Mouse (Mus musculus) CD4-positive helper T cell, adult 2 months (primary cell): Measurements from ENCODE around the gene Ppp2r3d.

Source experiments
- DNase-seq: peaks from one replicate; pipeline ENCODE4 v3.0.0-alpha.2; 2012; ENCODE audit warnings: low read depth, missing footprints, low spot score

Gene Ppp2r3d

GRCm38 (mm10) chr9:124412921-124413320, 63.8 kb downstream of the Ppp2r3d start:
- DNase-seq: peak; percentile 56

DNA sequence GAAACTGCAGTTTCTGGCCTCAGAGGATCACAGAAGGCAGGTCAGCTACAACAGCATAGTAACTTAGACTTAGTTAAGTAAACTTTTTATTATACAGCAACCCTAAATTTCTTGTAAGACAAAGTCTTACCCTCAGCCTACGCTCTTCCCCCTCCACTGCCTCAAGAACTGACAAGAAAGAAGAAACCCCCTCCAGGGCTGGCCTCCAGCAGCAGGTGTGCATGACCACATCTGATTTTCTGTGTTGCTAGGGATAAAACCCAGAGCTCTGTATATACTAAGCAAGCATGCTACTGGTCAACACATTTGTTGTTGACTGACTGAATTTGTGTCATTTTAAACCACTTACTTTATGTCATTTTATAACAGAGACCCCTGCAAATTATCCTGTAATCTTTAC, 65.1 kb downstream of the Ppp2r3d start:
- DNase-seq: no peak

- DNase-seq: no peak
Observed at GRCm38 (mm10) chr9:124408564-124408963, 68.1 kb downstream of the Ppp2r3d start.
